ENCODE assay signal across 20 mouse cellular contexts in the genomic region with DNA sequence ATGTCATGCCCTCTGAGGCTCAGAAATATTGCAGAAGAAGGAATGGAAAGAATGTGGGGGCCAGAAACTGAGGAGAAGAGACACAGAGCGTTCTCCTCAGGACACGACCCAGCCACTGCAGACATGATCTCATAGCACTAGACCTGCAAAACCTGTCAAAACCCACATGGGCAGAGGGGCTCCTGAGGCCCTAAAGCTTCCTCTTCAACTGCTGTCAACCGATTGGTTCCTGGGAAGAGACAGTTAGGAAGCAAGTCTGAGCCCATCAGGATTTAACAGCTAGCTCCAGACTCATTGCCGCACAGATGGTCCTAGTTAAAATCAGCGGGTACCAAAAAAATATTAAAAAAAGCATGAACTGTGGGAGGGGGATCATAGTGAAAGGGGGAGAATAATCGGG.
DNase-seq lines count a peak whose midpoint lies in the region; ATAC-seq and TF ChIP-seq lines count a peak whose summit lies in the region.
"Had no signal": no experiment of that assay in that cellular context is flagged by ENCODE, and none has a peak within 500 bp of the region (broad histone marks: within the 10 kb centered on the region; RNA-seq: fewer than 3 reads in every experiment).

No protein-coding gene starts in this region.

- no peak for ATAC-seq in midbrain, embryonic 11.5 days (ENCODE audit: low FRiP score)
- ATAC-seq in midbrain, postnatal 0 days (ENCODE audit: low FRiP score): no peak
- ATAC-seq in embryonic facial prominence, embryonic 11.5 days (replicated peaks; ENCODE audit: insufficient number of reproducible peaks, low FRiP score, low TSS enrichment, low read depth): 0 out of 2 replicates have a peak, but pooled peaks have one; percentile 34
- ATAC-seq in limb, embryonic 12.5 days (ENCODE audit: insufficient number of reproducible peaks, insufficient read depth, low FRiP score, low TSS enrichment, low read depth): peak; percentile 56; the same call in 1 of the 2 replicates
- ATAC-seq in forebrain, embryonic 12.5 days (ENCODE audit: low FRiP score): no peak
- ATAC-seq: forebrain, embryonic 13.5 days; forebrain, postnatal 0 days; hindbrain, embryonic 16.5 days had no signal

- no peak overlapping the region for H3K27ac ChIP-seq in midbrain, embryonic 11.5 days (ENCODE audit: low read depth, low read length)
- no peak overlapping the region for H3K27ac ChIP-seq in midbrain, postnatal 0 days (ENCODE audit: low read depth, low read length)
- H3K27ac ChIP-seq in embryonic facial prominence, embryonic 11.5 days (replicated peaks; ENCODE audit: low read depth, low read length): no peak overlapping the region
- no peak overlapping the region for H3K27ac ChIP-seq in limb, embryonic 12.5 days
- no peak overlapping the region for H3K27ac ChIP-seq in forebrain, embryonic 12.5 days
- H3K27ac ChIP-seq: forebrain, embryonic 13.5 days; hindbrain, embryonic 12.5 days had no signal

- no peaks in the 10 kb centered on the region for H3K36me3 ChIP-seq in midbrain, embryonic 11.5 days (ENCODE audit: control insufficient read depth, insufficient read depth, low read length)
- no peaks in the 10 kb centered on the region for H3K36me3 ChIP-seq in midbrain, postnatal 0 days (ENCODE audit: insufficient read depth, low read length)
- H3K36me3 ChIP-seq in embryonic facial prominence, embryonic 11.5 days (replicated peaks; ENCODE audit: control insufficient read depth, insufficient read depth, low read depth, low read length): no peaks in the 10 kb centered on the region
- H3K36me3 ChIP-seq in limb, embryonic 12.5 days: no peaks in the 10 kb centered on the region
- H3K36me3 ChIP-seq in forebrain, embryonic 12.5 days (replicated peaks): no peaks in the 10 kb centered on the region
- H3K36me3 ChIP-seq: heart, embryonic 12.5 days; hindbrain, embryonic 12.5 days had no signal

- no peak overlapping the region for H3K4me3 ChIP-seq in midbrain, embryonic 11.5 days (ENCODE audit: low read depth, low read length)
- H3K4me3 ChIP-seq in midbrain, postnatal 0 days (ENCODE audit: low read depth, low read length): no peak overlapping the region
- H3K4me3 ChIP-seq in embryonic facial prominence, embryonic 11.5 days (ENCODE audit: low read depth, low read length): no peak overlapping the region
- no peak overlapping the region for H3K4me3 ChIP-seq in limb, embryonic 12.5 days (replicated peaks)
- no peak overlapping the region for H3K4me3 ChIP-seq in forebrain, embryonic 12.5 days (replicated peaks)
- H3K4me3 ChIP-seq: forebrain, embryonic 13.5 days; gastrocnemius, adult 2 months; heart, embryonic 12.5 days; hindbrain, embryonic 12.5 days had no signal

- H3K9me3 ChIP-seq in midbrain, embryonic 11.5 days (ENCODE audit: control insufficient read depth, low read length): no peaks in the 10 kb centered on the region
- no peaks in the 10 kb centered on the region for H3K9me3 ChIP-seq in midbrain, postnatal 0 days (ENCODE audit: low read length)
- H3K9me3 ChIP-seq in embryonic facial prominence, embryonic 11.5 days (replicated peaks; ENCODE audit: control insufficient read depth, low read length): no peaks in the 10 kb centered on the region
- no peaks in the 10 kb centered on the region for H3K9me3 ChIP-seq in limb, embryonic 12.5 days
- H3K9me3 ChIP-seq in forebrain, embryonic 12.5 days: no peaks in the 10 kb centered on the region
- H3K9me3 ChIP-seq: forebrain, embryonic 13.5 days; heart, embryonic 12.5 days; hindbrain, embryonic 12.5 days had no signal

- TF ChIP-seq CTCF in midbrain, postnatal 0 days (IDR thresholded peaks at IDR 0.05): no peak

- WGBS in midbrain, embryonic 11.5 days: 78% methylated on average over 6 of the region's 6 CpGs
- WGBS in midbrain, postnatal 0 days: 88% methylated on average over 6 of the region's 6 CpGs
- 41% methylated on average over 6 of the region's 6 CpGs for WGBS in embryonic facial prominence, embryonic 11.5 days
- 29% methylated on average over 6 of the region's 6 CpGs for WGBS in limb, embryonic 12.5 days
- 88% methylated on average over 6 of the region's 6 CpGs for WGBS in forebrain, embryonic 12.5 days

- H3K27me3 ChIP-seq in midbrain, embryonic 11.5 days (ENCODE audit: control insufficient read depth, insufficient read depth, low read length): no peaks in the 10 kb centered on the region
- no peaks in the 10 kb centered on the region for H3K27me3 ChIP-seq in midbrain, postnatal 0 days (ENCODE audit: insufficient read depth, low read length)
- H3K27me3 ChIP-seq in embryonic facial prominence, embryonic 11.5 days (ENCODE audit: control insufficient read depth, insufficient read depth, low read length): no peaks in the 10 kb centered on the region
- H3K27me3 ChIP-seq in limb, embryonic 12.5 days: no peaks in the 10 kb centered on the region
- no peaks in the 10 kb centered on the region for H3K27me3 ChIP-seq in forebrain, embryonic 12.5 days
- H3K27me3 ChIP-seq: forebrain, embryonic 13.5 days; heart, embryonic 12.5 days; hindbrain, embryonic 12.5 days had no signal

- no peak overlapping the region for H3K9ac ChIP-seq in midbrain, embryonic 11.5 days (ENCODE audit: low read length)
- no peak overlapping the region for H3K9ac ChIP-seq in midbrain, postnatal 0 days (replicated peaks; ENCODE audit: low read length, poor library complexity, severe bottlenecking)
- no peak overlapping the region for H3K9ac ChIP-seq in embryonic facial prominence, embryonic 11.5 days (replicated peaks; ENCODE audit: low read length)
- H3K9ac ChIP-seq in limb, embryonic 12.5 days (replicated peaks): no peak overlapping the region
- H3K9ac ChIP-seq in forebrain, embryonic 12.5 days: no peak overlapping the region
- H3K9ac ChIP-seq: forebrain, embryonic 13.5 days; forebrain, postnatal 0 days; heart, embryonic 12.5 days; hindbrain, embryonic 12.5 days had no signal

- DNase-seq in midbrain, embryonic 11.5 days (ENCODE audit: low spot score, missing footprints): peak; percentile 56
- no peak for DNase-seq in midbrain, postnatal 0 days (ENCODE audit: low spot score)
- DNase-seq in embryonic facial prominence, embryonic 11.5 days (ENCODE audit: low spot score): peak; percentile 56
- no peak for DNase-seq in adrenal gland, adult 2 months
- DNase-seq in cerebellum, postnatal 10 days: no peak
- DNase-seq: adrenal gland, postnatal 10 days; cerebellum, adult 11 months; cerebellum, adult 8-10 months; cerebellum, postnatal 36 days; forebrain, postnatal 0 days; gastrocnemius, adult 2 months; gastrocnemius, postnatal 25 days; heart, postnatal 36 days; kidney, adult 18-20 months had no signal

- H3K4me2 ChIP-seq in midbrain, embryonic 11.5 days: no peak overlapping the region
- H3K4me2 ChIP-seq in midbrain, postnatal 0 days (ENCODE audit: low read depth, low read length, poor library complexity, severe bottlenecking): no peak overlapping the region
- H3K4me2 ChIP-seq in embryonic facial prominence, embryonic 11.5 days (ENCODE audit: low read depth, low read length): no peak overlapping the region
- no peak overlapping the region for H3K4me2 ChIP-seq in limb, embryonic 12.5 days
- no peak overlapping the region for H3K4me2 ChIP-seq in forebrain, embryonic 12.5 days
- H3K4me2 ChIP-seq: forebrain, embryonic 13.5 days; heart, embryonic 12.5 days; hindbrain, embryonic 12.5 days had no signal

- H3K4me1 ChIP-seq in midbrain, embryonic 11.5 days (ENCODE audit: control insufficient read depth, insufficient read depth, low read length): no peaks in the 10 kb centered on the region
- no peaks in the 10 kb centered on the region for H3K4me1 ChIP-seq in midbrain, postnatal 0 days (ENCODE audit: insufficient read depth, low read length)
- no peaks in the 10 kb centered on the region; the same call in 1 of the 2 replicates for H3K4me1 ChIP-seq in embryonic facial prominence, embryonic 11.5 days (ENCODE audit: control insufficient read depth, insufficient read depth, low read length)
- H3K4me1 ChIP-seq in limb, embryonic 12.5 days (replicated peaks): peaks cover 4% of the 10 kb centered on the region; the same call in 1 of the 2 replicates
- no peaks in the 10 kb centered on the region for H3K4me1 ChIP-seq in forebrain, embryonic 12.5 days
- H3K4me1 ChIP-seq: forebrain, embryonic 13.5 days; hindbrain, embryonic 12.5 days had no signal

Comparison
In these comparisons a context has a peak if more than half of its experiments do, and no peak if none do; other contexts are left out.
1. DNase-seq: peak in midbrain, embryonic 11.5 days (single experiment) and embryonic facial prominence, embryonic 11.5 days (single experiment); none in midbrain, postnatal 0 days (single experiment), adrenal gland, adult 2 months (single experiment) and cerebellum, postnatal 10 days (0 of 2).
2. ATAC-seq: peak in embryonic facial prominence, embryonic 11.5 days (single experiment) and limb, embryonic 12.5 days (single experiment); none in midbrain, embryonic 11.5 days (single experiment), midbrain, postnatal 0 days (single experiment) and forebrain, embryonic 12.5 days (single experiment).